Mouse (Mus musculus) lung, postnatal 14 days (tissue): ENCODE results near the gene Cdrt4.

Experiments
- DNase-seq: peaks from one replicate; pipeline ENCODE4 v3.0.0; 2021

Cdrt4 gene

DNA sequence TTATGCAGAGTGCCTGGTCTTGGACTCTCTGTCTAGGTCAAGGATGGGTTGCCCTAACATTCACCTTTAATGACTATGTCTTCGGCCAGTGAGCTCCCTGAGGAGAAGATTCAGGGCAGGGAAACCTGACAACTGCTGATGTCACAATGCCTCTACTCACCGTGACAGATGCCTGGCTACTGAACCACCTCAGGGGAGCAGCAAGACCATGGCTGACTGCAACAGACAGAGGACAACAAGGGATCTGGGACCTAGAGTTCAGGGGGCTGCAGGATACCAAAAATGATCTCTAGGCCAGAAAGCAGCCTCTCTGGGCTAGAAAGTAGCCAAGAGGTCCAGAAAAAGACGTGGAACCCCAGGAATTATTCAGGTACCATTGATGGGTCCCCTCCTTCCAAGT lies at the start of gene Cdrt4:
Cdrt4 (plus strand) TSS at position 182 of the 400 bp plus-strand sequence.
- no peak for DNase-seq

DNA sequence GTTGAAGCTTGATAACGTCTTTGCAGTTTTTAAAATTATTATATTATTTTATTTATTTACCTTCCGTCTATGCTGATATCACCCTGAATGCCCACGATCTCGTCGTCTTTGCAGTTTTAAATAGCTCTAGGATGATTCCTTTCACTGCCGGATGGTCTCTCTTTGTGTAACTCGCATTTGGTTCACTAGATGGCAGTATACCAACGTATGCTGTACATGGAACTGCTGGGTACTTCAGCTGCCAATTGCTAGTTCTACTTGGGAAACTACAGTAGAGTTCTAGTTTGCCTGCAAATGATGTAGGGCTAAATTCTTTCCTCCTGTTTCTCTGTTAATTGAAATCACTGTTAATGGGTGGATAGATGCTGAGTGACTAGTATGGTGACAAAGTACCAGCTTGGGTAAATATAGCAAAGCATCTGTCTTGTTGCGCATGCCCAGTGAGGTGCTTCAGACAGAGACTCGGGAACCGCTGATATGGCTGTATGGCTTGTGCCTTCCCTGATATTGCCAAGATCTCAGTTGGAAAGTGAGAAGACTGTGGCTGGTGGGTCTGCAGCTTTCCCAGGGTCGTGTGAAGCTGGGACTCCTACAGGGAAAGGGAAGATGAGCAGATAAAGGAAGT lies 49.2 kb upstream of the Cdrt4 start:
- peak; percentile 82 for DNase-seq

DNA sequence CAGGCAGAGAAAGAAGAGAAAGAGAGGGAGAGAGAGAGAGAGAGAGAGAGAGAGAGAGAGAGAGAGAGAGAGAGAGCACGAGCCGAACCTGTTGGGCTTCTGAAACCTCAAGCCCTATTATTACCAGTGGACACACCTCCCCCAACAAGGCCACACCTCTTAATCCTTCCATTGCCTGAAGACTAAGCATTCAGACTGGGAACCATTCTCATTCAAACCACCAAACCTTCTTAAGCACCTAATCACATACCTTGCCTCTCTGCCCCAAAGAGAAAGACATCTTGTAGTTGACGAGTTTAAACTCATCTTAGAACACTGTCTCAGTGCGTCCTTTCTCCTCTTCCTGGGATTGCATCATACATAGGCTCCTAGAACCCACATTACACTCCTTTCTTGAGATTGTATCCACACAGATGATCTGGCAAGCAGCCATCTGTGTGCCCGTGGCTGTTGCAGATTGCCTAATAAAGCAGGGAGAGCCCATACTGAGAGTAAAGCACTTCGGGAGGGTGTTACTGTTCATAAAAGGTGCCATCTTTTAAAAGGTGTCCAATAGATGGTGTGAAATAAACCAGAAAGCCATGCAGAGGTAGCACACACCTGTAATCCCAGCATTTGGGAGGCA lies 47.0 kb upstream of the Cdrt4 start:
- no peak for DNase-seq

DNA sequence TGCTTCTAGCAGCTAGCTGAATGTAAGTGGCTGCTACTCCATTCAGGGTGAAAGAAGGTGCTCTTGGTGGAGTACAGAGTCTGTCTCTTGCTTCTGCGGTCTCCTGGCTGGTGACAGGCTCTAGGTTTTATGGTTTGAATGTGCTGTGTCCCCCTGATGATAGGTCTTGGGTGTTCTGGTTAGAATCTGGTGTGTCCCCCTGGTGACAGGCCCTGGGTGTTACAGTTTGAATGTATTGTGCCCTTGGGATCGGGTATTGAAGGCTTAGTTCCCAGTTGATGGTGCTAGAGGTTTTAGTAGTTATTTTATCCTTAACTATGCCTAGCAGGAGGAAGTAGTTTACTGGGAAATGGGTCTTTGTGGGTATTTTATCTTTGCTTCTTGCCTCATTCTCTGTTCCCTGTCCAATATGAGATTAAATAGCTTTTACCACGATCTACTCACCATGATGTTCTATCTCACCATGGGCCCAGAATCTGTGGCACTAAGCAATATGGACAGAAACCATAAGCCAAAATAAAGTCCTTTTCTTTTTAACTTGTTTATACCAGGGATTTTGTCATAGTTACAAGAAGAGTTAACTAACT lies 41.2 kb upstream of the Cdrt4 start:
- DNase-seq: no peak

- DNase-seq: no peak
Observed at GRCm38 (mm10) chr11:62911362-62911761, 39.6 kb upstream of the Cdrt4 start.

- DNase-seq: no peak
Observed at GRCm38 (mm10) chr11:62913141-62913540, 37.9 kb upstream of the Cdrt4 start.

DNA sequence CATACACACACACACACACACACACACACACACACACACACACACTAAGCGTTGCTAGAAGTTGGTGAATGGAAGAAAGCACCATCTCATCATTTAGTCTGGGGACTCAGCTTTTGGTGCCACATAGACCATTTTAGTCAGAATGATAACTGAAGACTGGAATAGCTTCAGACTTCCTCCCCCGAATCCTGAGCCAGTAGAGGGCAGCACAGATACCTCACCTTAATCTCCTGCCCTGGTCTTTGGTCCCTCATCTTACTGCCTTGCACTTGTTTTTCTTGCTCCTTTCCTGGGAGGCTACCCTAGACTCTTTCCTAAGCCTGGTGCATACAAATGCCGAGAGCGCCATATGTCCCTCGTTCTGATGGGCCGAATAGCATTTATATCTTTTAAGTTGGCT lies 36.5 kb upstream of the Cdrt4 start:
- DNase-seq: peak; percentile 60

- no peak for DNase-seq
Observed at GRCm38 (mm10) chr11:62915486-62915885, 35.5 kb upstream of the Cdrt4 start.

DNA sequence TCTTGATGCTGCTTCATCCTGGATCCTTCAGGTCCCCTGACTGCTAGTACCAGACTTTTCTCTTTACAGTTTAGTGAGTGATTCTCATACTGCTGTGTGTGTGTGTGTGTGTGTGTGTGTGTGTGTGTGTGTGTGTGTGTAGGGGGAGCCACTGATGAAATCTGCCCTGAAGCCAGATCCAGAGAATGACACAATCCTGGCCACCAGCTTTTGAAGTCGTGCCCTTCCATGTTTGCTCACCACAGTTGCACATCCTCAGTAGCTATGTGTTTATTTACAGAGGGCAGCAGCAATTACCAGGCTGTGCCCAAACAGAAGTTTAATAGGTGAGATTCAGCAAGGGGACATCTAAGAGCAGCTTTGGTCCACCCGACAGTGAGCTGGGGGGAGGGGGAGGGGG lies 34.2 kb upstream of the Cdrt4 start:
- DNase-seq: no peak

- no peak for DNase-seq
Observed at GRCm38 (mm10) chr11:62919946-62920742, 30.8 kb upstream of the Cdrt4 start.

DNA sequence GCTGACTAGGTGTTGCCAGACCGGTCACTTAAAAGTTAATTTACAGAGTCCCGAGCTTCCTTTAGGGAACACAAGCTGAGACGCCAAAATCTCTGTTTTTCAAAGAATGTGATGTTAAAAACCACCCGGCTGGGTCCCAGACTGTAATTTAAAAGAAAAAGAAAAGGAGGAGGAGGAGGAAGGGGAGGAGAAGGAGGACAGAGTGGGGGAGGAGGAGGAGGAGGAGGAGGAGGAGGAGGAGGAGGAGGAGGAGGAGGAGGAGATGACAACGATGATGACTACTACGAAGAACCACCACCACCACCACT lies 30.3 kb upstream of the Cdrt4 start:
- DNase-seq: no peak

- peak; percentile 95 for DNase-seq
Observed at GRCm38 (mm10) chr11:62921052-62921977, 29.7 kb upstream of the Cdrt4 start.

DNA sequence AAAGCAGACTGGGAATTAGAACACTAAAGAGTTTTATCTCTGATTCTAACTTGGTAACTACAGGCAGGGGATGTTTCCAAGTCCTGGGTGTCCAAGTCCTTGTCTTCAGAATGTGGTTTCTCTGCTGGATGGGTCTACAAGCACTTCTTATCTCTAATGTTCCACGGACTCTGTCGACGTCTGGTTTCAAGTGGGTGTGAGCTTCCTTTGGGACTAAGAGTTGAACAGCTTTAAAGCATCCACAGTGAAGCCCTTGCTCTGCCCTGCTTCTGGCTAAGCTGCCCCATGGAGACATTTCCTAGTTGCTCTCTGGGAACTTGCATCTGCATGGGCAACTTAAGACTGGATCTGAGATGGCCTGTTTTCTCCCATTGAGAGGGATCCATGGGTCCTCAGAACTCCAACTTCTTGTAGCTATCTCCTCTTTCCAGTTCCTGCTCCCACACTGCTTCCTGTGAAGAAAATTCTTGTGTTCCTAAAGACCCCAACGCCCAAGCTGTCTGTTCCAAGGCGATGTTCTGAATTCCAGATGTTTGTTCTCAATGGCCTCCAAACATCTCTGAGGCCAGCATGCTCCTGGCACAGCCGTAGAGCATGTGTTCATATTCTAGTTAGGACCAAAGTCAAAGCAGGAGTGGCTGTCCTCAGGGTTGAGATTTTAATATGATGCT lies 26.8 kb upstream of the Cdrt4 start:
- DNase-seq: no peak

DNA sequence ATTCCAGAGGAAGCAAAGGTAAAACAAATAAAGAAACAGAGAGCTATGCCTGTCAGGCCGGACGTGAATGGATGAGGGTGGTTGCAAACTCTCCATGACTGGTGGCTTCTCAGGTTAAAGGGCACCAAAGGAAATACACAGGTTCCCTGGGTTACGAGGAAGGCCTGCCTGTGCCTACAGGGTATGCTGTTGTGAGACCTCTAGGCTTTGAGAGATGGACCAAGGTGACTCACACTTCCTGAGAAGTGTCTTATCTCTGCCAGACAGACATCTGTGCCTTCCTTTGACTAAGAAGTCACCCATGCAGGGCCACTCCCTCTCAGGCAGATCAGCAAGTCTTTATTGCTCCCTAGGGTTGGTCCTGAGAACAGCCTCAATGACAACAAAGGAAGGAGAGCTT lies 21.2 kb upstream of the Cdrt4 start:
- DNase-seq: no peak

GRCm38 (mm10) chr11:62930574-62930973 lies 20.4 kb upstream of the Cdrt4 start:
- no peak for DNase-seq

- DNase-seq: no peak
Observed at GRCm38 (mm10) chr11:62931141-62931540, 19.9 kb upstream of the Cdrt4 start.

- no peak for DNase-seq
Observed at GRCm38 (mm10) chr11:62933099-62933498, 17.9 kb upstream of the Cdrt4 start.

- DNase-seq: no peak
Observed at GRCm38 (mm10) chr11:62934795-62935514, 16.0 kb upstream of the Cdrt4 start.

GRCm38 (mm10) chr11:62937986-62938385 lies 13.0 kb upstream of the Cdrt4 start:
- no peak for DNase-seq

GRCm38 (mm10) chr11:62938921-62939320 lies 12.1 kb upstream of the Cdrt4 start:
- no peak for DNase-seq

DNA sequence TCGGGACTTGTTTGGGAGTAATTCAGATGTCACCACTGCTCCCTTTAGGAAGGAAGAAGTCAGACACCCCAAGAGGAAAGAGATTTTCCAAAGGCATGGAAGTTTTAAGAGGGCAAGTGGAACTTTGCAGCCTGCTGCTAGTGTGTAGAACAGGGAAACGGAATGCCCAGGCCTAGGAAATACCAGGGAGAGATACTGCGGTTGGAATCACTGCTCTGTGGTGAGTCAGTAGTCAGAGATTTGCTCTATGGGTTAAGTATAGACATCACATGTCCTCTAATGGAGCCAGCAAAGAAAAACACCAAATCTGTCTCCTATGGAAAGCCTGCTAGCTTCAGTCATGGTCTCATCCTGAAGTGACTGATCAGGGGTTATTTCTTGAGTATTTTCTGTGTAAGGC lies 10.8 kb upstream of the Cdrt4 start:
- DNase-seq: no peak

GRCm38 (mm10) chr11:62943538-62943937 lies 7.5 kb upstream of the Cdrt4 start:
- no peak for DNase-seq
